Mouse (Mus musculus): ENCODE results near the gene Arglu1.

GRCm38 (mm10) chr8:8653906-8654489 lies 36.3 kb downstream of the Arglu1 start:
- no peak for TF ChIP-seq POLR2A (IDR thresholded peaks at IDR 0.05; ENCODE audit: extremely low read depth, insufficient read depth, low read length)
- no peak for TF ChIP-seq CTCF (IDR thresholded peaks at IDR 0.05; ENCODE audit: extremely low read depth, insufficient read depth, low read length)

All from cortical plate, adult 2 months (tissue).